Mouse (Mus musculus) heart, embryonic 11.5 days (tissue): ENCODE data around the gene Emp2. TPM values are rescaled to one million over a fixed set of nuclear protein-coding genes. Genes with fewer than 3 reads are reported as not detected.

Experiments used
- microRNA-seq: library from miRNA; unstranded; fragments of <30 nt; microRNA quantifications from one replicate; pipeline ENCODE4, GENCODE M21; 2016; ENCODE audit warnings: borderline number of aligned reads
- polyA plus RNA-seq: library from polyadenylated mRNA; unstranded; fragments of >200 nt; fragmentation: Nextera tagmentation; extraction: Ambion mirVana; gene quantifications from 2 replicates; pipeline ENCODE4 v1.2.1, GENCODE M21; 2014

Gene Emp2
- polyA plus RNA-seq, 1 experiment from 2014 or later = 21.9 TPM

Small RNA genes lying within 50 kb of the gene (microRNA-seq; reads per million reads assigned to microRNA genes)
- not detected for gene Gm22932

Other genes with a start within 250 kb of the Emp2 start
- gene Rpl39l, start 143.7 kb downstream of the Emp2 start, polyA plus RNA-seq = 0.27 and 0.45 TPM in 2 replicates
- 0.53 and 0.99 TPM in 2 replicates for gene Atf7ip2, start 121.3 kb downstream of the Emp2 start, polyA plus RNA-seq
- gene Tekt5, start 81.5 kb upstream of the Emp2 start, polyA plus RNA-seq = 0.17 and 0.23 TPM in 2 replicates
- 47.2 and 49.8 TPM in 2 replicates for gene Nubp1, start 98.0 kb upstream of the Emp2 start, polyA plus RNA-seq
- gene Tvp23a, start 133.4 kb upstream of the Emp2 start, polyA plus RNA-seq = 4.5 and 6.3 TPM in 2 replicates
- 0.19 and 0.35 TPM in 2 replicates for gene Ciita, start 166.1 kb upstream of the Emp2 start, polyA plus RNA-seq
- 14.3 and 16.3 TPM in 2 replicates for gene Dexi, start 229.1 kb upstream of the Emp2 start, polyA plus RNA-seq
- 28.8 and 39.1 TPM in 2 replicates for gene Clec16a, start 231.4 kb upstream of the Emp2 start, polyA plus RNA-seq